Mouse (Mus musculus): Measurements from ENCODE around the gene Dnmt3a.

- TF ChIP-seq CTCF (conservative IDR thresholded peaks at IDR 0.05; ENCODE audit: insufficient read depth, insufficient read length, low read depth, low read length) (peak; percentile 19; the same call in 1 of the 2 replicates), POLR2A (IDR thresholded peaks at IDR 0.05; ENCODE audit: low read depth, low read length) (no peak)
Measured at GRCm38 (mm10) chr12:3960553-3960952, 154.7 kb downstream of the Dnmt3a start.
